Mouse (Mus musculus): Measurements from ENCODE around the gene Slc5a4b. TPM values are rescaled to one million over a fixed set of nuclear protein-coding genes. Genes with fewer than 3 reads are reported as not detected.
"Not testable (repeated sequence)": the region's sequence is repeated elsewhere in the genome, so short reads cannot be mapped to it uniquely, and the experiment has no call there.

The Slc5a4b gene
- total and polyA plus RNA-seq, 3 experiments, result not detected

DNA sequence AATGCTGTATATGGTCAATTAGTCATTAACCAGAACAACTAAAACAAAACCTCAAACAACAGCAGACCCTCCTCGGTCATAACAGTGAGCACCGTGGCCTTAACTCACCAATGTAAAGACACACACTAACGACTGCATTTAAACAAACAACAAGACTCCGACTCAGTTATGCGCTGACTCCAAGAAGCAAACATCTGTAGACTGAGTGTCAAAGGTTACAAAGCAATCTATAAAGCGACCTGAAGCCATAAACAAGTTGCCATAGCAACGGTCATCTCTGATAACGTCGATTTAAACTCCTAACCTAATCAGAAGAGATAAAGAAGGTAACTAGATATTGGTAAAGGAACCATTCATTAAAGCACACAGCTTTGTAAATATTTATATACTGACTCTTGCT is 13.4 kb downstream of the Slc5a4b start:
- intact Hi-C loops (cut with DNase I), result no loop called here
- DNase-seq, result no peak
- no peaks in the 10 kb centered on the region for H3K27me3 ChIP-seq (ENCODE audit: control insufficient read depth, insufficient read depth, low read length)
- no peak overlapping the region for H3K9ac ChIP-seq (ENCODE audit: low read depth, low read length)
- TF ChIP-seq EP300 (IDR thresholded peaks at IDR 0.05; ENCODE audit: insufficient read depth, low read depth, low read length) (no peak), CTCF (IDR thresholded peaks at IDR 0.05) (no peak), POLR2A (IDR thresholded peaks at IDR 0.05; ENCODE audit: insufficient read depth, low read depth, low read length) (no peak)
- no peaks in the 10 kb centered on the region for H3K4me1 ChIP-seq (ENCODE audit: control insufficient read depth, insufficient read depth, low read length)
- H3K4me3 ChIP-seq, result no peak overlapping the region
- no peaks in the 10 kb centered on the region for H3K79me2 ChIP-seq (replicated peaks; ENCODE audit: control insufficient read depth, insufficient read depth, low read length)
- no peak overlapping the region for H3K27ac ChIP-seq
- no peaks in the 10 kb centered on the region for H3K36me3 ChIP-seq (ENCODE audit: control insufficient read depth, insufficient read depth, low read length)
- 62% methylated on average over 9 of the region's 9 CpGs for WGBS

DNA sequence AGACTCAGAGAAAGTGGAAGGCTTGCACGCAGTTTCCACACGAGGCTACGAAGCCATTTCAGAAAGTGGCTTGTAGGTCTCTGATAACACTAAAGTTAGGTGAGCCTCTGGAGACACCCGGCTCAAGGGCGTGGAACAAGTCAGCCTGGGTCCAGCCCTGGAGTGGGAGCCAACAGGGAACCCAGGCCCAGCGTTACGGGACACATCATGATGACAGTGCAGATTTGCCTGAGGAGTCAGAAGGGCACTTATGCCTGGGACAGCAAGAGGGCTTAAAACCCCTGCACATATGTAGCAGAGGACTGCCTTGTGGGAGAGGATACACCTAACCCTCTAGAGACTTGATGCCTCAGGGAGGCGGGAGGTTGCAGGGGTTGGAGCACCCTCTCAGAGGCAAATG is 14.2 kb downstream of the Slc5a4b start:
- no peak overlapping the region for H3K27ac ChIP-seq
- no peaks in the 10 kb centered on the region for H3K27me3 ChIP-seq (ENCODE audit: control insufficient read depth, insufficient read depth, low read length)
- no peak for DNase-seq
- H3K4me1 ChIP-seq (ENCODE audit: control insufficient read depth, insufficient read depth, low read length), result no peaks in the 10 kb centered on the region
- H3K9ac ChIP-seq (ENCODE audit: low read depth, low read length), result no peak overlapping the region
- H3K36me3 ChIP-seq (ENCODE audit: control insufficient read depth, insufficient read depth, low read length), result no peaks in the 10 kb centered on the region
- intact Hi-C loops (cut with DNase I), result no loop called here
- 89% methylated on average over 8 of the region's 8 CpGs for WGBS
- H3K4me3 ChIP-seq, result no peak overlapping the region
- TF ChIP-seq POLR2A (IDR thresholded peaks at IDR 0.05; ENCODE audit: insufficient read depth, low read depth, low read length) (no peak), EP300 (IDR thresholded peaks at IDR 0.05; ENCODE audit: insufficient read depth, low read depth, low read length) (no peak), CTCF (IDR thresholded peaks at IDR 0.05) (no peak)
- H3K79me2 ChIP-seq (replicated peaks; ENCODE audit: control insufficient read depth, insufficient read depth, low read length), result no peaks in the 10 kb centered on the region

DNA sequence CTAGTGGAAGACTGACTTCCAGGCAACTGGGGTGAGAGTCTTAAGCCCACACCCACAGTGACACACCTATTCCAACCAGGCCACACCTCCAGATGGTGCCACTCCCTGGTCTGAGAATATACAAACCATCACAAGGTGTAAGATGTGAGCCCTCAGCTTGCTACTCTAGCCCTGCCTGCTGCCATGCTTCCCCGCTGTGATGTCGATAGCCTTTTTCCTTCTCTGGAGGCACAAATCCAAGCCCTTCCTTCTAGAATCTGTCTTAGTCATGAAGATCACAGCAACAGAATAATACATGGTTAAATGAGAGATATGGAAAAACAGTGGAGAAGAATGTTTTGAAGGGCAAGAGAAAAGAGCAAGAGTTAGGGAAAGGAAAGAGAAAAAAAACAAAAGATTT is 33.8 kb downstream of the Slc5a4b start:
- H3K27ac ChIP-seq; H3K36me3 ChIP-seq (ENCODE audit: control insufficient read depth, insufficient read depth, low read length); H3K79me2 ChIP-seq (replicated peaks; ENCODE audit: control insufficient read depth, insufficient read depth, low read length); H3K4me3 ChIP-seq; intact Hi-C loops (cut with DNase I); H3K27me3 ChIP-seq (ENCODE audit: control insufficient read depth, insufficient read depth, low read length); DNase-seq; H3K4me1 ChIP-seq (ENCODE audit: control insufficient read depth, insufficient read depth, low read length); H3K9ac ChIP-seq (ENCODE audit: low read depth, low read length): not testable (repeated sequence)
- WGBS, result 89% methylated on average over 2 of the region's 2 CpGs

DNA sequence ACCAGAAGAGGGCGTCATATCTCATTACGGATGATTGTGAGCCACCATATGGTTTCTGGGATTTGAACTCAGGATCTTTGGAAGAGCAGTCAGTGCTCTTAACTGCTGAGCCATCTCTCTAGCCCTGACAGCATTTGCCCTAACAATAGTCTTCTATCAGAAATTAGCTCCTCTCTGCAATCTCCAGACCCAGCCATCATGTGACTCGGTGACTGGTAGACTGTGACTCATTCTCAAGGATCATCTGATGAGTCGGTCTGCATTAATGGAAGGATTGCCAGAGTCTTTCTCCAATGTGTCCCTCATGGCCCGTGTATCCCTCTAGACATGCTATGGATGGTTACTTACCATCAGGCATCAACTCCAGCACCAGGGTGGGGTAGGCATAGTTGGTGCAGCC is 38.7 kb downstream of the Slc5a4b start:
- H3K4me3 ChIP-seq; H3K27ac ChIP-seq; intact Hi-C loops (cut with DNase I); H3K27me3 ChIP-seq (ENCODE audit: control insufficient read depth, insufficient read depth, low read length); H3K36me3 ChIP-seq (ENCODE audit: control insufficient read depth, insufficient read depth, low read length); DNase-seq; H3K4me1 ChIP-seq (ENCODE audit: control insufficient read depth, insufficient read depth, low read length); H3K79me2 ChIP-seq (replicated peaks; ENCODE audit: control insufficient read depth, insufficient read depth, low read length); H3K9ac ChIP-seq (ENCODE audit: low read depth, low read length): not testable (repeated sequence)
- 87% methylated on average over 5 of the region's 5 CpGs for WGBS

DNA sequence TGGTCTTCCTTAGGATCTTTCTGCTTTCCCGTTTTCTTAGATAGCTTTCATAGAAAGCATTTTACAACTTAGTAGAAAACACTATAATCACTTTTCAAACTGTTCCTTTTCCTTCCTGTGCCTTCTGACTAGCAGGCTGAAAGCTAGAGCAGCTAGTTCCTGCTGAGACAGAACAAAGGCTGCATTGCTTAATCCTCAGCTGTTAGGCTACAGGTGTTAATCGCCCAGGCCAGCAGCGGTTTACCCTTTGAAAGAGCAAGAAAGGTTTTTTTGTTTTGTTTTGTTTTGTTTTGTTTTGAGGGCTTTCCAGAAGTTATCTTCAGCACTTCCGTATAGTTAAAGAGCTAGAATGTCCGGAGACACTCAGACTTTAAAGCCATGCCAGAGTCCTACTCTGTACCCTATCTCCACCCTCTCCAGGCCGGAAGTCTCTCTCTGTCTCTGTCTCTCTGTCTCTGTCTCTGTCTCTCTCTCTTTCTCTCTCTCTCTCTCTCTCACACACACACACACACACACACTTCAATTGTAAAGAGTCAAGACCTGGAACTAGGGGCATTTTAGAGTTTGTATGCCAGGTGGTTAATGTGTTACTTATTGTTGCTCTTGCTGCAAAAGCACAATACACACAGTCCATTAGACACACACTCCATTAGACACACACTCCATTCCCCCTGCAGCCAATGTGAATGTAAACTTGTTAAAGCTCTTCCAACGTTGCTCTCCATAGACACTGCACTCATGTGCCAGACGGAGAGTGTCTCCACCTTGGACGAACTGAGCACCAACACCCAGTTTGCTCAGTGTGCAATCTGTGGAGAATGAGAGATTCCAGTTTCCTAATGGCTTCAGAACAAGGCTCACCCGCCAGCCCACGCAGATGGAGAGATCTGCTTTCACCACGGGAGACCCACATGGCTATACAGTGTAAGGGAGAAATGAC is 42.8 kb downstream of the Slc5a4b start:
- Histone ChIP-seq H3K36me3 (ENCODE audit: control insufficient read depth, insufficient read depth, low read length) (no peaks in the 10 kb centered on the region), H3K4me3 (no peak overlapping the region), H3K4me1 (ENCODE audit: control insufficient read depth, insufficient read depth, low read length) (no peaks in the 10 kb centered on the region), H3K9ac (ENCODE audit: low read depth, low read length) (no peak overlapping the region), H3K79me2 (replicated peaks; ENCODE audit: control insufficient read depth, insufficient read depth, low read length) (no peaks in the 10 kb centered on the region), H3K27me3 (ENCODE audit: control insufficient read depth, insufficient read depth, low read length) (no peaks in the 10 kb centered on the region), H3K27ac (no peak overlapping the region)
- DNase-seq, result no peak
- TF ChIP-seq CTCF (IDR thresholded peaks at IDR 0.05) (no peak), EP300 (IDR thresholded peaks at IDR 0.05; ENCODE audit: insufficient read depth, low read depth, low read length) (no peak), POLR2A (IDR thresholded peaks at IDR 0.05; ENCODE audit: insufficient read depth, low read depth, low read length) (no peak)
- 37% methylated on average over 12 of the region's 12 CpGs for WGBS
- intact Hi-C loops (cut with DNase I), result no loop called here

DNA sequence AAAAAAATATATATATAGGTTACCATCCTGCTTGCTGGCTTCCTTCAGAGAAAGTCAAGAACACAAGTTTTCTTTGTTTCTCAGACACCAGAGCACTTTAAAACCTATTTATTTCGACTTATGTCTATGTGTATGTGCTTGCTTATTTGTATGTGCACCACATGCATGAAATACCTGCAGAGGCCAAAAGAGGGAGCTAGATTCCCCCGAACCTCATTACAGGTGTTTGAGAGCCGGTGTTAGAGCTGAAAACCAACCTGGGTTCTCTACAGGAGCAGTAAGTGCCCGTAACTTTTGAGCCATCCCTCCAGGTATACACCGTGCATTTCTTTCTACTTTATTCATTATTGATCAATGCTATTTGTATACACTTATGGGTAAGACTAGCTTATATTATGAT is 48.3 kb downstream of the Slc5a4b start:
- Histone ChIP-seq H3K27me3 (ENCODE audit: control insufficient read depth, insufficient read depth, low read length) (no peaks in the 10 kb centered on the region), H3K27ac (no peak overlapping the region), H3K4me3 (no peak overlapping the region), H3K4me1 (ENCODE audit: control insufficient read depth, insufficient read depth, low read length) (no peaks in the 10 kb centered on the region), H3K79me2 (replicated peaks; ENCODE audit: control insufficient read depth, insufficient read depth, low read length) (no peaks in the 10 kb centered on the region), H3K9ac (ENCODE audit: low read depth, low read length) (no peak overlapping the region), H3K36me3 (ENCODE audit: control insufficient read depth, insufficient read depth, low read length) (no peaks in the 10 kb centered on the region)
- WGBS, result 88% methylated on average over 5 of the region's 5 CpGs
- DNase-seq, result no peak
- intact Hi-C loops (cut with DNase I), result no loop called here
- no peak for TF ChIP-seq POLR2A (IDR thresholded peaks at IDR 0.05; ENCODE audit: insufficient read depth, low read depth, low read length)
- TF ChIP-seq CTCF (IDR thresholded peaks at IDR 0.05), result no peak
- no peak for TF ChIP-seq EP300 (IDR thresholded peaks at IDR 0.05; ENCODE audit: insufficient read depth, low read depth, low read length)
